Mouse (Mus musculus) E14TG2a.4 (cell line): ENCODE results near the gene Dlx3.

Source experiments
- CTCF ChIP-seq: conservative IDR thresholded peaks from 2 replicates; pipeline ENCODE4 v1.5.1; 2014; ENCODE audit warnings: low read length
- POU5F1 ChIP-seq: IDR thresholded peaks from 2 replicates; pipeline ENCODE4 v1.6.1; 2014; ENCODE audit warnings: low read length, borderline replicate concordance

- TF ChIP-seq CTCF (no peak), POU5F1 (no peak)
Measured at GRCm38 (mm10) chr11:95075197-95076040, 44.5 kb upstream of the Dlx3 start.
